Mouse (Mus musculus) forebrain, embryonic 10.5 days (tissue): ENCODE measurements around the gene Asprv1. TPM values are rescaled to one million over a fixed set of nuclear protein-coding genes. Genes with fewer than 3 reads are reported as not detected.

ENCODE experiments used
- DNase-seq: peaks from one replicate; pipeline ENCODE4 v3.0.0-alpha.2; 2017; ENCODE audit warnings: low spot score; ENCODE audit errors: extremely low spot score
- H3K27ac ChIP-seq: fragments of 300-500 bp; sonication (generic); 2 replicates; pipeline ENCODE4 v1.5.1; 2016; ENCODE audit warnings: mild to moderate bottlenecking
- H3K27me3 ChIP-seq: fragments of 300-500 bp; sonication (generic); 2 replicates; pipeline ENCODE4 v1.6.1; 2016; ENCODE audit warnings: mild to moderate bottlenecking; ENCODE audit not compliant: poor library complexity, severe bottlenecking
- H3K36me3 ChIP-seq: fragments of 300-500 bp; sonication (generic); replicated peaks from 2 replicates; pipeline ENCODE4 v1.6.1; 2016; ENCODE audit warnings: mild to moderate bottlenecking, moderate library complexity
- H3K4me1 ChIP-seq: fragments of 300-500 bp; sonication (generic); 2 replicates; pipeline ENCODE4 v1.6.1; 2016
- H3K4me3 ChIP-seq: fragments of 300-500 bp; sonication (generic); 2 replicates; pipeline ENCODE4 v1.5.1; 2016; ENCODE audit warnings: mild to moderate bottlenecking, moderate library complexity
- H3K9me3 ChIP-seq: fragments of 300-500 bp; sonication (generic); 2 replicates; pipeline ENCODE4 v1.6.1; 2016; ENCODE audit warnings: mild to moderate bottlenecking, moderate library complexity
- WGBS: fragments of 180-500 bp; shearing (Covaris S2); methylation state at CpG from one replicate; pipeline ENCODE4 v1.1.7; 2016; 5-methylcytosine and 5-hydroxymethylcytosine counted together
- polyA plus RNA-seq: library from polyadenylated mRNA; unstranded; fragments of >200 nt; fragmentation: Nextera tagmentation; extraction: Ambion mirVana; gene quantifications from 2 replicates; pipeline ENCODE4 v1.2.1, GENCODE M21; 2016

Gene Asprv1
- polyA plus RNA-seq, 1 experiment from 2014 or later, result 0.32 TPM

DNA sequence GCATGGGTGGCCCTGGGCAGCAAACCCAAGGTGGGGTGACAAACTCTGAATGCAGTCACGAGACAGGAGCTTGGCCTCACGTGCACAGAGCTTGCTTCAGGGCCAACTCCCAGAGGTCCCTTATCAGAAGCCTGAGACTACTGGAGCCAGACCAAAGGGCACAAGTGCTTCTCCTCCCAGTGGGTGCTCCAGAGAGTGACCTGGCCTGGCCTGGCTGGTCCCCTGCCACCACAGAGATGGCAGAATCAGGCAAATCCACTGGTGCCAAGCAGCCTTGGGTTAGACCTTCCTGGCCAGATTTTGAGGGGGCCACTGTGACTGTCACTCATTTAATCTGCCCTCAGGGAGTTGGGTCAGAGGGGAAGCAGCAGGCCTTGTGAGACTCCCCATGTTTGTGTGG is 8.5 kb downstream of the Asprv1 start:
- H3K4me3 ChIP-seq, result no peak overlapping the region
- 87% methylated on average over 2 of the region's 2 CpGs for WGBS
- H3K4me1 ChIP-seq, result no peaks in the 10 kb centered on the region
- no peak for DNase-seq
- no peaks in the 10 kb centered on the region for H3K36me3 ChIP-seq
- H3K9me3 ChIP-seq, result no peaks in the 10 kb centered on the region
- H3K27me3 ChIP-seq, result no peaks in the 10 kb centered on the region
- H3K27ac ChIP-seq, result 0 out of 2 replicates have a peak overlapping the region, but pooled peaks have one; percentile 22

GRCm38 (mm10) chr6:86637171-86637835 is 9.3 kb downstream of the Asprv1 start:
- 76% methylated on average over 4 of the region's 4 CpGs for WGBS
- no peak overlapping the region for H3K4me3 ChIP-seq
- H3K4me1 ChIP-seq, result no peaks in the 10 kb centered on the region
- no peaks in the 10 kb centered on the region for H3K36me3 ChIP-seq
- DNase-seq, result no peak
- H3K27me3 ChIP-seq, result no peaks in the 10 kb centered on the region
- H3K27ac ChIP-seq, result no peak overlapping the region
- no peaks in the 10 kb centered on the region for H3K9me3 ChIP-seq

GRCm38 (mm10) chr6:86637860-86638259 is 9.9 kb downstream of the Asprv1 start:
- H3K27me3 ChIP-seq, result no peaks in the 10 kb centered on the region
- H3K9me3 ChIP-seq, result no peaks in the 10 kb centered on the region
- no peak overlapping the region for H3K4me3 ChIP-seq
- H3K36me3 ChIP-seq, result no peaks in the 10 kb centered on the region
- no peak for DNase-seq
- 81% methylated on average over 2 of the region's 2 CpGs for WGBS
- no peaks in the 10 kb centered on the region for H3K4me1 ChIP-seq
- no peak overlapping the region for H3K27ac ChIP-seq

- no peaks in the 10 kb centered on the region for H3K4me1 ChIP-seq
- DNase-seq, result no peak
- no peak overlapping the region for H3K4me3 ChIP-seq
- no peak overlapping the region for H3K27ac ChIP-seq
- no peaks in the 10 kb centered on the region for H3K27me3 ChIP-seq
- H3K36me3 ChIP-seq, result no peaks in the 10 kb centered on the region
- H3K9me3 ChIP-seq, result no peaks in the 10 kb centered on the region
- 34% methylated on average over 2 of the region's 2 CpGs for WGBS
Observed at GRCm38 (mm10) chr6:86638434-86638833, 10.5 kb downstream of the Asprv1 start.

DNA sequence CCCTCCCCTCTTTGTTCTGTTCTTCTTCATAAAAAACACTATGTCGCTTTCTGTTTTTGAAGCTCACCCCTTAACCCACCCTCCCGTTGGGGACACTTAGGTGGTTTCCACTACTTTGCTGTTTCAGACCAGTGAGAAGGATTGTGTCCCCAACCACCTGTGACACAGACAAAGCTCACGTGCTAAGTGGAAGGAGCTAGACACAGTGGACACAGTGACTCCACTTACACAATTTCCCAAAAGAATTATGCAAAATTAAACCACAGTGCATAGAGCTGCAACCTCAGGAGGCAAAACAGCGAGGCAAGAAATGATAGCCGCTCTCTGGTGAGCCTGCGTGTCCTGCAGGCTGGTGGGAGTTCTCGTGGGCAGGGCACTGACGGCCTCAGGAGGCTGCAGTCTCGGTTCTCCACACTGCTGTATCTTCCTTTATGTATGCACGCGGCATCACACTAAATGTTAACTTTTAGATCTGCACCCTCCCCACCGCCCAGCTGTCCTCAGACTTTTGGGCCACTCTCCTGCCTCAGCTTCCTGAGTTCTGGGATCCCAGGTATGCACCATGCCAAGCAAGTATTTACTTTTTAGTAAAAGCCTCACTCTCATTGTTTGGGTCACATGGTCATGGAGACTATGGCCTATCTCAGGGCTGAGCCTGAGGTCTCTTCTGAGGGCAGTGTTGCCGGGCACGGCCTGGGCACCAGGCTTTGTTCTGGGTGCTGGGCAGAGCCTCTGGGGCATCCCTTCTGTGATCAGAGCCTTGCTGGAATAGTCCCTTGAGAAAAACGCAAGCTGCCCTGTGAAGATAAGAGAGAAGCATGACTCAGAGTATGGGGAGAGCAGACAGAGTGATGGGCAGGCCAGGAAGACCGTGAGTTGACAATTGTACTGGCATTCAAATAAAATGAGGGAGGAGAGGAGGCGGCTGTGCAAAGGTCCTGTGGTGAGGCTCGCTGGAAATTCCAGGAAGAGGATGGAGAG is 11.5 kb downstream of the Asprv1 start:
- Histone ChIP-seq H3K9me3 (no peaks in the 10 kb centered on the region), H3K27me3 (no peaks in the 10 kb centered on the region), H3K27ac (no peak overlapping the region), H3K4me3 (no peak overlapping the region), H3K36me3 (no peaks in the 10 kb centered on the region), H3K4me1 (no peaks in the 10 kb centered on the region)
- DNase-seq, result no peak
- 85% methylated on average over 18 of the region's 18 CpGs for WGBS

GRCm38 (mm10) chr6:86640161-86640560 is 12.2 kb downstream of the Asprv1 start:
- no peak overlapping the region for H3K4me3 ChIP-seq
- H3K36me3 ChIP-seq, result no peaks in the 10 kb centered on the region
- no peak overlapping the region for H3K27ac ChIP-seq
- DNase-seq, result no peak
- WGBS, result 78% methylated on average over 3 of the region's 3 CpGs
- no peaks in the 10 kb centered on the region for H3K4me1 ChIP-seq
- no peaks in the 10 kb centered on the region for H3K27me3 ChIP-seq
- H3K9me3 ChIP-seq, result no peaks in the 10 kb centered on the region

- WGBS, result 89% methylated on average over 8 of the region's 8 CpGs
- DNase-seq, result no peak
- no peaks in the 10 kb centered on the region for H3K27me3 ChIP-seq
Observed at GRCm38 (mm10) chr6:86640776-86641175, 12.8 kb downstream of the Asprv1 start.

DNA sequence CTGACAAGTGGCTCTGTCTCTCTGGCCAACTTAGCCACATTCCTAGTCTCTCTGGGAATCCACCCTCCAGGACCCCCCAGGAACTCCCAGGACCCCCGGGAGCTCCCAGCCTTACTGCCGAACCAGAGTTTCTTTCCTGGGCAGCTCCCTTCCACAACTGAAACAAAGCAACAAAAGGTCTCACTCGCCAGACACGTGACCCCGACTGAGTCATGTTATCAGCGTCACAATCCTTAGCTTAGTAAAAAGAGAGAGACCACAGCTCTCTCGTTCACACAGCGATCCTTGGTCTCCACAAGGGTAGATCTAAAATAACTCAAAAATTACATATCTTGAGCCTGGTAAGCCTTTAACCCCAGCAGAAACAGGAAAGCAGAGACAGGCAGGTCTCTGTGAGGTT is 13.8 kb downstream of the Asprv1 start:
- 0 out of 2 replicates have a peak overlapping the region, but pooled peaks have one; percentile 44 for H3K27ac ChIP-seq
- H3K4me3 ChIP-seq, result no peak overlapping the region
- no peak for DNase-seq
- H3K27me3 ChIP-seq, result no peaks in the 10 kb centered on the region
- WGBS, result 76% methylated on average over 8 of the region's 8 CpGs
- H3K4me1 ChIP-seq, result no peaks in the 10 kb centered on the region
- H3K9me3 ChIP-seq, result no peaks in the 10 kb centered on the region
- H3K36me3 ChIP-seq, result no peaks in the 10 kb centered on the region

More at GRCm38 (mm10) chr6:86640776-86641175, 12.8 kb downstream of the Asprv1 start:
- no peak overlapping the region for H3K27ac ChIP-seq
- H3K9me3 ChIP-seq, result no peaks in the 10 kb centered on the region
- no peaks in the 10 kb centered on the region for H3K36me3 ChIP-seq
- no peaks in the 10 kb centered on the region for H3K4me1 ChIP-seq
- no peak overlapping the region for H3K4me3 ChIP-seq

GRCm38 (mm10) chr6:86644775-86645400 is 16.9 kb downstream of the Asprv1 start:
- no peak overlapping the region for H3K4me3 ChIP-seq
- no peaks in the 10 kb centered on the region for H3K9me3 ChIP-seq
- H3K27ac ChIP-seq, result no peak overlapping the region
- no peak for DNase-seq
- H3K27me3 ChIP-seq, result no peaks in the 10 kb centered on the region
- H3K36me3 ChIP-seq, result peaks cover 12% of the 10 kb centered on the region
- 87% methylated on average over 3 of the region's 3 CpGs for WGBS
- H3K4me1 ChIP-seq, result no peaks in the 10 kb centered on the region

GRCm38 (mm10) chr6:86645551-86645950 is 17.6 kb downstream of the Asprv1 start:
- H3K27me3 ChIP-seq, result no peaks in the 10 kb centered on the region
- no peaks in the 10 kb centered on the region for H3K9me3 ChIP-seq
- H3K4me3 ChIP-seq, result no peak overlapping the region
- 86% methylated on average over 4 of the region's 4 CpGs for WGBS
- peaks cover 19% of the 10 kb centered on the region for H3K36me3 ChIP-seq
- no peak for DNase-seq
- no peaks in the 10 kb centered on the region for H3K4me1 ChIP-seq
- no peak overlapping the region for H3K27ac ChIP-seq

GRCm38 (mm10) chr6:86646143-86646542 is 18.2 kb downstream of the Asprv1 start:
- Histone ChIP-seq H3K9me3 (no peaks in the 10 kb centered on the region), H3K4me1 (no peaks in the 10 kb centered on the region), H3K4me3 (no peak overlapping the region), H3K36me3 (peaks cover 24% of the 10 kb centered on the region), H3K27ac (no peak overlapping the region), H3K27me3 (no peaks in the 10 kb centered on the region)
- no peak for DNase-seq
- WGBS, result 85% methylated on average over 7 of the region's 7 CpGs

- Histone ChIP-seq H3K4me1 (no peaks in the 10 kb centered on the region), H3K27ac (no peak overlapping the region), H3K4me3 (no peak overlapping the region), H3K27me3 (no peaks in the 10 kb centered on the region), H3K36me3 (peaks cover 43% of the 10 kb centered on the region), H3K9me3 (no peaks in the 10 kb centered on the region)
- no peak for DNase-seq
- 87% methylated on average over 6 of the region's 6 CpGs for WGBS
Observed at GRCm38 (mm10) chr6:86653026-86653425, 25.1 kb downstream of the Asprv1 start.
